Mouse (Mus musculus): Measurements from ENCODE around the gene Irf4. TPM values are rescaled to one million over a fixed set of nuclear protein-coding genes. Genes with fewer than 3 reads are reported as not detected.

The Irf4 gene
- polyA plus RNA-seq (2014; fragmentation: Illumina TruSeq; extraction: RNeasy Lipid Tissue Mini Kit (QIAGEN cat#74804); ENCODE audit: low read depth, low replicate concordance), result 4.9 TPM

GRCm38 (mm10) chr13:30749021-30749556 is at the start of gene Irf4:
Irf4 (plus strand) TSS chr13:30749226.

Other genes starting within 250 kb of the Irf4 start
- 128 TPM for gene Uqcrfs1, start 203.9 kb upstream of the Irf4 start, polyA plus RNA-seq (2014; fragmentation: Illumina TruSeq; extraction: RNeasy Lipid Tissue Mini Kit (QIAGEN cat#74804); ENCODE audit: low read depth, low replicate concordance)
- gene Dusp22, start 89.2 kb upstream of the Irf4 start, polyA plus RNA-seq (2014; fragmentation: Illumina TruSeq; extraction: RNeasy Lipid Tissue Mini Kit (QIAGEN cat#74804); ENCODE audit: low read depth, low replicate concordance), result 24.3 TPM
- gene Hus1b, start 198.5 kb downstream of the Irf4 start, polyA plus RNA-seq (2014; fragmentation: Illumina TruSeq; extraction: RNeasy Lipid Tissue Mini Kit (QIAGEN cat#74804); ENCODE audit: low read depth, low replicate concordance), result not detected
- gene Exoc2, start 224.9 kb downstream of the Irf4 start, polyA plus RNA-seq (2014; fragmentation: Illumina TruSeq; extraction: RNeasy Lipid Tissue Mini Kit (QIAGEN cat#74804); ENCODE audit: low read depth, low replicate concordance), result 17.6 TPM
- gene Gm5447, start 225.0 kb downstream of the Irf4 start, polyA plus RNA-seq (2014; fragmentation: Illumina TruSeq; extraction: RNeasy Lipid Tissue Mini Kit (QIAGEN cat#74804); ENCODE audit: low read depth, low replicate concordance), result 0.17 TPM